Mouse (Mus musculus) liver, embryonic 15.5 days (tissue): ENCODE measurements at regions not wholly inside any gene's neighbourhood (a gene's known extent, or its start where the extent isn't known, plus 50 kb on each side); places are given as distances from the start of the nearest gene placed in this dataset.

Experiments
- ATAC-seq: fragments of 200-750 bp; cut with Nextera tagmentation; 2 replicates; pipeline ENCODE4 v1.8.0; 2017; ENCODE audit warnings: moderate number of reproducible peaks, mild to moderate bottlenecking, moderate library complexity; ENCODE audit not compliant: insufficient read depth
- H3K27ac ChIP-seq: fragments of 300-500 bp; sonication (generic); replicated peaks from 2 replicates; pipeline ENCODE4 v1.5.1; 2015; ENCODE audit warnings: mild to moderate bottlenecking, inconsistent platforms
- H3K27me3 ChIP-seq: fragments of 300-500 bp; sonication (generic); 2 replicates; pipeline ENCODE4 v1.6.1; 2015; ENCODE audit warnings: mild to moderate bottlenecking, inconsistent platforms
- H3K36me3 ChIP-seq: fragments of 300-500 bp; sonication (generic); replicated peaks from 2 replicates; pipeline ENCODE4 v1.6.1; 2015; ENCODE audit warnings: moderate library complexity, mild to moderate bottlenecking, inconsistent platforms
- H3K4me1 ChIP-seq: fragments of 300-500 bp; sonication (generic); replicated peaks from 2 replicates; pipeline ENCODE4 v1.6.1; 2015; ENCODE audit warnings: inconsistent platforms
- H3K4me2 ChIP-seq: fragments of 300-500 bp; sonication (generic); 2 replicates; pipeline ENCODE4 v1.6.1; 2015; ENCODE audit warnings: moderate library complexity, mild to moderate bottlenecking, inconsistent platforms
- H3K4me3 ChIP-seq: fragments of 300-500 bp; sonication (generic); replicated peaks from 2 replicates; pipeline ENCODE4 v1.5.1; 2015; ENCODE audit warnings: mild to moderate bottlenecking, inconsistent platforms
- H3K9ac ChIP-seq: fragments of 300-500 bp; sonication (generic); 2 replicates; pipeline ENCODE4 v1.6.1; 2015; ENCODE audit warnings: moderate library complexity, mild to moderate bottlenecking, inconsistent platforms
- H3K9me3 ChIP-seq: fragments of 300-500 bp; sonication (generic); replicated peaks from 2 replicates; pipeline ENCODE4 v1.6.1; 2016; ENCODE audit warnings: inconsistent platforms
- WGBS: fragments of 180-500 bp; shearing (Covaris S2); methylation state at CpG from one replicate; pipeline ENCODE4 v1.1.7; 2015; ENCODE audit warnings: mixed read lengths; ENCODE audit not compliant: insufficient replicate concordance; 5-methylcytosine and 5-hydroxymethylcytosine counted together

DNA sequence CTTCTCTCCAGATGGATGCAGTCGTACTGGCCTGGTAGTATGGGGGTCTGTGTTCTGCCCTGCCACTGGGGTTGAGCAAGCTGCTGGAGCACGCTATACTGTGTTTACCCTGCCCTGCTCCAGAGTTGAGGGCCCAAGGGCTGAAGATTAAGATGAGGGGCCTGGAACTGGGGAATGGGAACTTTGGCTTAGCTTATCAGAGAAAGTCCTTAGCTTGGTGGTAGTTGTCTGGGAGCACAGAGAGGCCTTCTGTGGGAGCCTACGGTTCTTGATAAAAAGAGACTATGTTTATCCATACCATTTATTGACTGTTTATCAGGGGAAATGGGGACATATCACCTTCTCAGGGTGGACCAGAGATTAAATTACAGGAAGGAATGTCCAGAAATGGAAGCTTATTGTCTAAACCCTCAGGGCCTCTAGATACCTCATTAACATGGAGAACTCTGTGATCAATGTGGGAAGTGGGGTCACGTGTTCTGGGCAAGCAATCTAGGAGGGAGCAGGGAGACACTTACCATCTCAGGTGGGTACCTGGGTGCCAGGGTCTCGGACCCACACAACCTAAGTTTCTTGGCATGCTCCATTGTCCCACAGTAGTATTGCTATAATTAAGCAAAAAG lies 58.7 kb downstream of the Mycn start:
- no peaks in the 10 kb centered on the region for H3K4me1 ChIP-seq
- H3K9ac ChIP-seq, result no peak overlapping the region
- H3K27me3 ChIP-seq, result no peaks in the 10 kb centered on the region
- no peak for ATAC-seq
- H3K4me3 ChIP-seq, result no peak overlapping the region
- H3K9me3 ChIP-seq, result no peaks in the 10 kb centered on the region
- no peaks in the 10 kb centered on the region for H3K36me3 ChIP-seq
- H3K27ac ChIP-seq, result no peak overlapping the region
- 50% methylated on average over 5 of the region's 5 CpGs for WGBS
- no peak overlapping the region for H3K4me2 ChIP-seq

DNA sequence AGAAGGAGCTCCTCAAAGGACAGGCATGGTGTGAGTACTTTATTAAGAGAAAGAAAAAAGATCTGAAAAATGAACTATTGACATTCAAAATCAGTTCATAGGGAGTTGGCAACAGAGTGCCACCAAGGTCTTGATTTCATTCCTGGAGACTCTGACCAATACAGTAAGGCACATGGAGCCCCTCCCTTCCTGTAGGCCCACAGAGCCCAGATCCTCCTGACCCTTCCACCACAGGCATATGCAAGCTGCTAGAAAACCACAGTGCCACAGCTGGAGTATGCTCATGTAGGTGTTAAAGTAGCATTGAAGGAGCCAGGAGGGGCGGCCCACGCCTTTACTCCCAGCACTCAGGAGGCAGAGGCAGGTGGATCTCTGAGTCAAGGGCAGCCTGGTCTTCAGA lies 63.7 kb downstream of the Mycn start:
- Histone ChIP-seq H3K4me2 (no peak overlapping the region), H3K4me3 (no peak overlapping the region), H3K9me3 (no peaks in the 10 kb centered on the region), H3K4me1 (no peaks in the 10 kb centered on the region), H3K9ac (no peak overlapping the region), H3K27ac (no peak overlapping the region), H3K36me3 (no peaks in the 10 kb centered on the region), H3K27me3 (no peaks in the 10 kb centered on the region)
- no peak for ATAC-seq
- WGBS, result 67% methylated on average over 2 of the region's 2 CpGs

GRCm38 (mm10) chr12:12877539-12877938 lies 64.2 kb downstream of the Mycn start:
- Histone ChIP-seq H3K9ac (no peak overlapping the region), H3K27ac (no peak overlapping the region), H3K36me3 (no peaks in the 10 kb centered on the region), H3K4me2 (no peak overlapping the region), H3K9me3 (no peaks in the 10 kb centered on the region), H3K27me3 (no peaks in the 10 kb centered on the region), H3K4me3 (no peak overlapping the region), H3K4me1 (no peaks in the 10 kb centered on the region)
- no peak for ATAC-seq
- 66% methylated on average over 5 of the region's 5 CpGs for WGBS

- no peaks in the 10 kb centered on the region for H3K27me3 ChIP-seq
- no peaks in the 10 kb centered on the region for H3K4me1 ChIP-seq
- H3K9me3 ChIP-seq, result no peaks in the 10 kb centered on the region
- no peak for ATAC-seq
- H3K9ac ChIP-seq, result no peak overlapping the region
- H3K27ac ChIP-seq, result no peak overlapping the region
- no peaks in the 10 kb centered on the region for H3K36me3 ChIP-seq
- H3K4me3 ChIP-seq, result no peak overlapping the region
- no peak overlapping the region for H3K4me2 ChIP-seq
- 56% methylated on average over 12 of the region's 12 CpGs for WGBS
Measured at GRCm38 (mm10) chr12:12875976-12876745, 65.6 kb downstream of the Mycn start.

DNA sequence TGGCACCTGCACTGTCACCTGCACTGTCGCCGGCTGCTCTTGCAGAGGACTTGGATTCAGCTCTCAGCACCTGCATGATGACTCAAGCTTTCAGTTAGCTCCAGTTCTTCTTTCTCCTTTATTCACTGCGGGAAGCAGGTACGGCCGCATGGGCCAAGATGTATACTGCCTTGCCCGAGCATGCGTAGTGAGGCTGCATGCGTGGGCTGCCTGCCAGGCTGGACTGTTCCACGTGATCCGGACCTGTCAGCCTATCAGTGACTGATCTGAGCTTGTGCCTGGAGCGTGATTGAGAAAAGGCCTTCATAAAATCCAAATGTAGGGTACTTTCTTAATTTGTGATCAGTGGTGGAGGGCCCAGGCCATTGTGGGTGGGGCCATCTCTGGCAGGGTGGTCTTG lies 68.2 kb downstream of the Mycn start:
- WGBS, result 67% methylated on average over 11 of the region's 11 CpGs
- no peaks in the 10 kb centered on the region for H3K27me3 ChIP-seq
- H3K4me3 ChIP-seq, result no peak overlapping the region
- no peak overlapping the region for H3K4me2 ChIP-seq
- no peak for ATAC-seq
- no peaks in the 10 kb centered on the region for H3K9me3 ChIP-seq
- H3K36me3 ChIP-seq, result no peaks in the 10 kb centered on the region
- H3K9ac ChIP-seq, result no peak overlapping the region
- no peaks in the 10 kb centered on the region for H3K4me1 ChIP-seq
- no peak overlapping the region for H3K27ac ChIP-seq

- H3K36me3 ChIP-seq, result no peaks in the 10 kb centered on the region
- no peaks in the 10 kb centered on the region for H3K27me3 ChIP-seq
- H3K9me3 ChIP-seq, result no peaks in the 10 kb centered on the region
- no peak overlapping the region for H3K4me2 ChIP-seq
- ATAC-seq, result no peak
- H3K4me1 ChIP-seq, result no peaks in the 10 kb centered on the region
- no peak overlapping the region for H3K4me3 ChIP-seq
- H3K27ac ChIP-seq, result no peak overlapping the region
- H3K9ac ChIP-seq, result no peak overlapping the region
- 61% methylated on average over 4 of the region's 4 CpGs for WGBS
Measured at GRCm38 (mm10) chr12:12872974-12873373, 68.7 kb downstream of the Mycn start.

GRCm38 (mm10) chr12:12871272-12871671 lies 70.4 kb downstream of the Mycn start:
- no peaks in the 10 kb centered on the region for H3K27me3 ChIP-seq
- no peak overlapping the region for H3K9ac ChIP-seq
- ATAC-seq, result no peak
- no peaks in the 10 kb centered on the region for H3K4me1 ChIP-seq
- 69% methylated on average over 4 of the region's 4 CpGs for WGBS
- no peak overlapping the region for H3K4me2 ChIP-seq
- H3K9me3 ChIP-seq, result no peaks in the 10 kb centered on the region
- no peak overlapping the region for H3K27ac ChIP-seq
- H3K4me3 ChIP-seq, result no peak overlapping the region
- H3K36me3 ChIP-seq, result no peaks in the 10 kb centered on the region

DNA sequence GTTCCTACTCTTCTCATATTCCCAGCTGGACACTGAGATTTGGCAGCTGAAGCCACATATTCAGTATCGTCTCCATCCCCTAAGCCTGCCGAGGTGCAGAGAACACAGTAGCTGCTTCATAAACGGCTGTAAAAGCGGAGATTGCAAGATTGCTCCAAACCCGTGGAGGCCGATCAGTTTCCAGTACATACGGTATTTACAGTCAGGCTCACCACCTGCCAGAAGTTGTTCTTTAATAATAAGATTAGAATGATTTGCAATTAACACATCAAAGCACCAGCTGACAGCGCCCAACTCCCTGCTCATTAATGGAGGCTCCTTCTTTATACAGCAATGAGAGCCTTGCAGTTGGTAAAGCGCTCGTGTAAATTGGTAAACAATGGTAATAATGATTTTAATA lies 75.1 kb downstream of the Mycn start:
- Histone ChIP-seq H3K27me3 (no peaks in the 10 kb centered on the region), H3K4me3 (no peak overlapping the region), H3K36me3 (no peaks in the 10 kb centered on the region), H3K9me3 (no peaks in the 10 kb centered on the region), H3K4me2 (no peak overlapping the region), H3K4me1 (no peaks in the 10 kb centered on the region), H3K27ac (no peak overlapping the region), H3K9ac (no peak overlapping the region)
- 60% methylated on average over 10 of the region's 10 CpGs for WGBS
- no peak for ATAC-seq

DNA sequence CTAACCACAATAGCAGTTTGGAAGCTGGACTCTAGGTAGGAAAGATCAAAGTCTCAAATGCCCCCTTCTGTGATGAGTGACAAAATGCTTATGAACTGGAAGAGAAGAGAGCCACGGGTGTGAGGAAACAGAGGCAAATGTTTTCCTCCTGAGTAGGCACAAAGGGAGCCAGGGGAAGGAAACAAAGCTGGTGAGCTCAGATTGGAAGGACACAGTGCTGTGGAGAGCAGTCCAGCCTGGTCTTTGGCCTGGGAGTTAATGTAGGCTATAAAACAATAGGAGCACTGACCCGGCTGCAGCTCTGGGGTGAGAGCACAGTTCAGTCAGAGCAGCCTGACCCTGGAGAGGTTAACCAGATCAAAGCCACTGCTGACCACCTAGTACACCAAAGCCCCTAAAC lies 91.0 kb downstream of the Mycn start:
- Histone ChIP-seq H3K27ac (no peak overlapping the region), H3K36me3 (no peaks in the 10 kb centered on the region), H3K4me3 (no peak overlapping the region), H3K9me3 (no peaks in the 10 kb centered on the region), H3K9ac (no peak overlapping the region), H3K27me3 (no peaks in the 10 kb centered on the region), H3K4me2 (no peak overlapping the region), H3K4me1 (no peaks in the 10 kb centered on the region)
- no peak for ATAC-seq
- WGBS, result 15% methylated on average over 2 of the region's 2 CpGs

- H3K4me3 ChIP-seq, result no peak overlapping the region
- H3K36me3 ChIP-seq, result no peaks in the 10 kb centered on the region
- H3K27me3 ChIP-seq, result no peaks in the 10 kb centered on the region
- no peak for ATAC-seq
- H3K9me3 ChIP-seq, result no peaks in the 10 kb centered on the region
- no peak overlapping the region for H3K27ac ChIP-seq
- H3K4me2 ChIP-seq, result no peak overlapping the region
- WGBS, result 32% methylated on average over 1 of the region's 1 CpGs
- H3K9ac ChIP-seq, result no peak overlapping the region
- H3K4me1 ChIP-seq, result no peaks in the 10 kb centered on the region
Measured at GRCm38 (mm10) chr12:12846716-12847115, 95.0 kb downstream of the Mycn start.

DNA sequence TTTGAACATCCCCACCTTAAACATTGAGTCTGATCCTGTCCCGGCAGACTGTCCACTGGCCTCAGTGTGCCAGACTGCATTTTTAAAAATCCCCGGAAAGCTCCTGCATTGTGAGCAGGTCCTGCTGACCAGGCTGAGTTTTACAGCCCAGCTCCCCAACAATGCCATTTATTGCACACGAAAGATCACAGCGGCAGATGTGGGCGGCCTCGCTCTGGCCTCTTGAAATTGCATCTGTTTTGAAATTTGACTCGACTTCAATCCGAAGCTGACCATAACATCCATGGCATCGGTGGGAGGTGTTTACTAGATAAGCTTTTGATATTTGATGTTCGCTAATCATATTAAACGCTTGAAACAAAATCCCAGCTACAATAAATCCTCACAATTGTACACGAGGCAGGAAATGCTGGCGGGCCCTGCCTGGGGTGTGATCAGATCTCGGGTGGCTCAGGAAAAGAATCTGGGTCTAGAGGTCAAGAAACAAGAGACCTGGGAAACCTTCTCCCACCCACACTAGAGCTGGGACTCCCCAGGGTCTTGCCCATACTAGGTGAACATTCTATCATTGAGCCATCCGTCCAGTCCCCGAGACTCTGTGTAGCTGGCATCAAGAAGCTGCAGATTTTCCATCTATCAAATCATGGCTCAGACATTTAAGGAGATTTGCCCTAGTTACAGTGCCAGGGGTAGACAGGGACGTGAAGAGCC lies 99.3 kb downstream of the Mycn start:
- no peak overlapping the region for H3K9ac ChIP-seq
- no peak overlapping the region for H3K4me2 ChIP-seq
- H3K27ac ChIP-seq, result no peak overlapping the region
- H3K36me3 ChIP-seq, result no peaks in the 10 kb centered on the region
- H3K9me3 ChIP-seq, result no peaks in the 10 kb centered on the region
- no peaks in the 10 kb centered on the region for H3K27me3 ChIP-seq
- no peaks in the 10 kb centered on the region for H3K4me1 ChIP-seq
- H3K4me3 ChIP-seq, result no peak overlapping the region
- 49% methylated on average over 17 of the region's 17 CpGs for WGBS
- no peak for ATAC-seq
